Mouse (Mus musculus): ENCODE measurements at regions not wholly inside any gene's neighbourhood (a gene's known extent, or its start where the extent isn't known, plus 50 kb on each side); places are given as distances from the start of the nearest gene placed in this dataset.

DNA sequence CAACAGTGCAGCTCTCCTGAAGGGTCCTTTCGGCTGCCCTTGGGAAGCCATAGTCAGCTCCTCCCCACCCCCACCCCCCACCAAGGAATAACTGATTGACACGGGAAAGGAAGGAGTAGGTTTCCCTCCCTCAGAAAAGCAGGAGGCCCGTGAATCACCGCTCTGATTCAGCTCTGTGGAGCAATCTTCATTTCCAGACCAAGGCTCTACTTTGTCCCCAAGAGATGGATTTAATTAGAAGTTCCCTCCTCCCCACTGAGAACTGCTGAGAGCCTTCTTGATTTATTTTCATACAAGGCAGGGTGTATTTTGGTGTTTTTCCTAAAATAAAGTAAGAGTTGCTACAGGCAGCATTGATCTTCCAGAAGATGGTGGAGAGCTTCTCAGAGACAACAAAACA lies 64.4 kb upstream of the Tut7 start:
- WGBS = 70% methylated on average over 4 of the region's 4 CpGs
- Histone ChIP-seq H3K9ac (ENCODE audit: low read depth, low read length) (no peak overlapping the region), H3K4me1 (ENCODE audit: control insufficient read depth, insufficient read depth, low read length) (no peaks in the 10 kb centered on the region; the same call in 1 of the 2 replicates), H3K36me3 (ENCODE audit: control insufficient read depth, insufficient read depth, low read length) (no peaks in the 10 kb centered on the region), H3K4me3 (no peak overlapping the region), H3K27me3 (ENCODE audit: control insufficient read depth, insufficient read depth, low read length) (no peaks in the 10 kb centered on the region), H3K27ac (no peak overlapping the region), H3K79me2 (replicated peaks; ENCODE audit: control insufficient read depth, insufficient read depth, low read length) (no peaks in the 10 kb centered on the region)
- TF ChIP-seq CTCF (IDR thresholded peaks at IDR 0.05) = no peak
- TF ChIP-seq EP300 (IDR thresholded peaks at IDR 0.05; ENCODE audit: insufficient read depth, low read depth, low read length) = no peak
- DNase-seq = no peak
- intact Hi-C loops (cut with DNase I) = no loop called here

DNA sequence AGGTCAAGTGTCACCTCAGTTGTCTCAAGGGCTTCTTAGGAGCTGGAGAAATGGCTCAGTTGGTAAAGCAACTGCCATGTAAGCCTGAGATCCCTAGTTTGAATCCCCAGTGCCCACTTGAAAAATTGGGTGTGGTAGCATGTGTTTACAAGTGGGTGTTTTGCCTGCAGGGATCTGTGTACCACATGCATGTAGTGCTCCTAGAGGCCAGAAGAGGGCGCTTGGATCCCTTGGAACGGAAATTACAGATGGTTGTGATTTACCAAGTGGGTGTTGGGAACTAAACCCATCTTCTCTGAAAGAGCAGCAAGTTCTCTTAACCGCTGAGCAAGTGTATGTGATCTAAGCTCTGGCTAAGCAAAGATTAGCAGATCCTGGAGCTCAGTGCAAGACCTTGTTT lies 63.6 kb upstream of the Tut7 start:
- H3K4me3 ChIP-seq = no peak overlapping the region
- intact Hi-C loops (cut with DNase I) = no loop called here
- no peaks in the 10 kb centered on the region for H3K27me3 ChIP-seq (ENCODE audit: control insufficient read depth, insufficient read depth, low read length)
- H3K9ac ChIP-seq (ENCODE audit: low read depth, low read length) = no peak overlapping the region
- no peak overlapping the region for H3K27ac ChIP-seq
- no peaks in the 10 kb centered on the region; the same call in 1 of the 2 replicates for H3K4me1 ChIP-seq (ENCODE audit: control insufficient read depth, insufficient read depth, low read length)
- H3K36me3 ChIP-seq (ENCODE audit: control insufficient read depth, insufficient read depth, low read length) = no peaks in the 10 kb centered on the region
- TF ChIP-seq POLR2A (IDR thresholded peaks at IDR 0.05; ENCODE audit: insufficient read depth, low read depth, low read length) = no peak
- peak; percentile 45 for TF ChIP-seq CTCF (IDR thresholded peaks at IDR 0.05)
- no peak for TF ChIP-seq EP300 (IDR thresholded peaks at IDR 0.05; ENCODE audit: insufficient read depth, low read depth, low read length)
- no peak for DNase-seq
- H3K79me2 ChIP-seq (replicated peaks; ENCODE audit: control insufficient read depth, insufficient read depth, low read length) = no peaks in the 10 kb centered on the region
- WGBS = 61% methylated on average over 3 of the region's 3 CpGs

DNA sequence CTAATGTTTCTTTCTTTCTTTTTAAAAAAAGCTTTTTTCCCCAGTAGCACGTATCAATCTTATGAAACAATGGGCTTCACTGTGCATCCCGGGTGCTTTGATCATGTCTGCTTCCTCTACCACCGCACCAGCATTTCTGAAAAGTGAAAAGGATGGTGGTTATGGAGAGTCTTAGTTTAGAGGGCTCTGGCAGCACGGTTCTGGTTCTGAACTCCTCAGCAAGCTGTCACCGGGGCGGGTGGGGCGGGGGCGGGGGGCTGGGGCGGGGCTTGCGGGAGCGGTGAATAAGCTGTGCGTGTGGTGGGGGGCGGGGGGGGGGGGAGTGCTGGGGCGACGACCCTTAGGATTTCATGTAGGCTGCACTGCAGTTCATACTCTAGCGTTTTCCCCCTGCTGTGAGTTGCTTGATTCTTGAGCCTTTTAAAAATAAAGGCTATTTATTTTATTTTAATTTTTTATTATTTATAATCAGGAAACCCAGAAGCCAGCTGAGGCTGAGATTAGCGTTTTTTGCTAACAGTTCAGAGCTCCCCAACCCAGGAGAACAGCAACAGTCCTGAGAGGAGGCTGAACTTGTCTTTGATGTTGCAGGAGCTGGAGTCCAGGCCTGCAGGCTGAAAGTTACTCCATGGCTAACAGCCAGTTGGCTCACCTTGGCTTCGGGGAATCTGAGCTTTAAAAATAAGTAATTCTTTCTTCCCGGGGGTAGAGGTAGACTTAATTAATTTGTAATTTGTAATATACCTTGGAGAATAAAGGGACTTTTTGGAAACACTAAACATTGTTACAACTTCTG lies 59.2 kb upstream of the Tut7 start:
- H3K27ac ChIP-seq = no peak overlapping the region
- TF ChIP-seq POLR2A (IDR thresholded peaks at IDR 0.05; ENCODE audit: insufficient read depth, low read depth, low read length) = no peak
- no peak for TF ChIP-seq CTCF (IDR thresholded peaks at IDR 0.05)
- no peak for TF ChIP-seq EP300 (IDR thresholded peaks at IDR 0.05; ENCODE audit: insufficient read depth, low read depth, low read length)
- WGBS = 46% methylated on average over 19 of the region's 19 CpGs

DNA sequence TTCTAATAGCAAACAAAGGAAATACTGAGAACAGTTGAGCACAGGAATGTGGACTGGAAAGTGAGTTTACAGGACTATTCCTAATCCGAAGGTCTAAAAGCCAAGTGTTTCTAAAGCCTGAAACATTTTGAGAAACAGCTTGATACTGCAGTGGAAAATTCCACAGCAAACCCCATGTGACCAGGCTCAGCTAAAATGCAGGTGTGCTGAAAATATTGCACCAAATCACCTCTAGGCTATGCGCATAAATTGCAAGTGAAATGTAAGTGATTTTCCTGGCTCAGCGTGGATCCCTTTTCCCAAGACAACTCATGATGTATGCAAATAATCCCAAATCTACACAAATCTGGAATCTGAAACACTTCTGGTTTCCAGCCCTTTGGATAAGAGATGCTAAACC lies 57.1 kb upstream of the Tut7 start:
- no peak for TF ChIP-seq POLR2A (IDR thresholded peaks at IDR 0.05; ENCODE audit: insufficient read depth, low read depth, low read length)
- TF ChIP-seq EP300 (IDR thresholded peaks at IDR 0.05; ENCODE audit: insufficient read depth, low read depth, low read length) = no peak
- no peak for TF ChIP-seq CTCF (IDR thresholded peaks at IDR 0.05)
- no peaks in the 10 kb centered on the region for H3K79me2 ChIP-seq (replicated peaks; ENCODE audit: control insufficient read depth, insufficient read depth, low read length)
- no peaks in the 10 kb centered on the region for H3K36me3 ChIP-seq (ENCODE audit: control insufficient read depth, insufficient read depth, low read length)
- H3K27me3 ChIP-seq (ENCODE audit: control insufficient read depth, insufficient read depth, low read length) = no peaks in the 10 kb centered on the region
- H3K9ac ChIP-seq (ENCODE audit: low read depth, low read length) = no peak overlapping the region
- intact Hi-C loops (cut with DNase I) = no loop called here
- no peak for DNase-seq
- no peak overlapping the region for H3K4me3 ChIP-seq
- H3K4me1 ChIP-seq (ENCODE audit: control insufficient read depth, insufficient read depth, low read length) = no peaks in the 10 kb centered on the region
- WGBS = 90% methylated on average over 3 of the region's 3 CpGs
- H3K27ac ChIP-seq = no peak overlapping the region

More for the DNA sequence above, 59.2 kb upstream of the Tut7 start:
- intact Hi-C loops (cut with DNase I) = no loop called here
- H3K27me3 ChIP-seq (ENCODE audit: control insufficient read depth, insufficient read depth, low read length) = no peaks in the 10 kb centered on the region
- H3K36me3 ChIP-seq (ENCODE audit: control insufficient read depth, insufficient read depth, low read length) = no peaks in the 10 kb centered on the region
- no peak overlapping the region for H3K9ac ChIP-seq (ENCODE audit: low read depth, low read length)
- no peak for DNase-seq
- no peak overlapping the region for H3K4me3 ChIP-seq
- H3K4me1 ChIP-seq (ENCODE audit: control insufficient read depth, insufficient read depth, low read length) = no peaks in the 10 kb centered on the region
- no peaks in the 10 kb centered on the region for H3K79me2 ChIP-seq (replicated peaks; ENCODE audit: control insufficient read depth, insufficient read depth, low read length)

DNA sequence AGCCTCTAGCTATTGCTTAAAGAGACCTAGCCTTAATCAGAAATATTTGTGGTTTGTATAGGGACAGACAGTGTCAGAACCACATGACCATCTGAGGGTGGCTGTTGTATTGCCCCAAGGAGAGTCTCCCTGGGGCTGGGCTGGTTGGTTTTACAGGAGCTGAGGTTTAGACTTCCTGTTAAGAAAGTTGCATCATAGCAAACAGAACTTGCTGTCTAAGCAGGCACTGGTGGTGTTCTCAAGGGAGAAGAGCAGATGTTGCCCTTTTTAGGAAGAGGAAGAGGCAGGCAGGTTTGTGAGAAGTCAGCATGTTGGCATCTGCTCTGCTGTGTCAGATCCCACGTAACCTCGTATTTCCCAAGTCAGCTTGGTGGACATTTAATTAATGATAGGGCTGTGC lies 52.7 kb upstream of the Tut7 start:
- TF ChIP-seq EP300 (IDR thresholded peaks at IDR 0.05; ENCODE audit: insufficient read depth, low read depth, low read length) (0 out of 2 replicates have a peak, but pooled peaks have one; percentile 44), POLR2A (IDR thresholded peaks at IDR 0.05; ENCODE audit: insufficient read depth, low read depth, low read length) (no peak)
- 38% methylated on average over 2 of the region's 2 CpGs for WGBS
- no peaks in the 10 kb centered on the region for H3K36me3 ChIP-seq (ENCODE audit: control insufficient read depth, insufficient read depth, low read length)
- no peaks in the 10 kb centered on the region for H3K79me2 ChIP-seq (replicated peaks; ENCODE audit: control insufficient read depth, insufficient read depth, low read length)
- H3K4me1 ChIP-seq (ENCODE audit: control insufficient read depth, insufficient read depth, low read length) = peaks cover 1% of the 10 kb centered on the region; the same call in 1 of the 2 replicates
- peak in 1 of 2 experiments; percentile 35 for DNase-seq
- no peak overlapping the region for H3K4me3 ChIP-seq
- intact Hi-C loops (cut with DNase I) = no loop called here
- no peak overlapping the region for H3K27ac ChIP-seq
- no peak overlapping the region for H3K9ac ChIP-seq (ENCODE audit: low read depth, low read length)
- no peaks in the 10 kb centered on the region for H3K27me3 ChIP-seq (ENCODE audit: control insufficient read depth, insufficient read depth, low read length)

DNA sequence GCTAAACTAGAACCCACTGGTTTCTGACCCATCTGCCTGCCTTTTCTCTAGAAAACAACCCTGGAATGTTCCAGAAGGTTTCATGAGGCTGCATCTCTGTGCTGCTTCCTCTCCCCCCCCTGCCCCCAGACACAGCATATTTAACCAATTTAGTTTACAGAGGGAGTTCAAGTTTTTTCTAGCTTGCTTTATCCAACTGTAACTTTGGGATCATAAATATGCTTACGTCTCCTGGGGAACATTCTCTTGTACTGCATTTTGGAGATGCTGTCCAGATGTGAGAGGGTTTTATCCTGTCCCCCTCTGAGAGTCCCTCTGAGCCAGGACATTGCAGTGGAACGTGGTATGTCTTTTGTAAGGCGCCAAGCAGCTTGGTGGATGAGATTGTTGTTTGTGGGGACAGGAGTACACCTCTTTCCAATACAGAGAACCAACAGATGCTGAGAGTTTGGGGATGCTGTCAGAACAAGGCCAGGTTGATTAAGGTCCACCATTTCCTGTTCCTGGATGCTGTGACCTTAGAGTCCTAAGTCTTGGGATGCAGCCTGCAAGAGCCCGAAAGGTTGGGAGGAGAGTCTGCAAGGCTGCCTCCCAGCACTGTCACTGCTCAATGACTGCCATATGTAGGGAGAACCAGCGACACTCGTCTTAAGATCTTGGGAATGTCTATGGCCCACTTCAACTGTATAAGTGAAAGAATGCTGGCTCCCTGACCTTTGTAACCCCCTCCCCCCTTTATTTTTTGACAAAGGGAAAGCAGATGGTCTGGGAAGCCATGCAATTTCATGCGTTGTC lies 51.4 kb upstream of the Tut7 start:
- intact Hi-C loops (cut with DNase I) = no loop called here
- Histone ChIP-seq H3K4me3 (no peak overlapping the region), H3K27me3 (ENCODE audit: control insufficient read depth, insufficient read depth, low read length) (no peaks in the 10 kb centered on the region), H3K9ac (ENCODE audit: low read depth, low read length) (no peak overlapping the region), H3K27ac (no peak overlapping the region), H3K36me3 (ENCODE audit: control insufficient read depth, insufficient read depth, low read length) (no peaks in the 10 kb centered on the region), H3K79me2 (replicated peaks; ENCODE audit: control insufficient read depth, insufficient read depth, low read length) (no peaks in the 10 kb centered on the region), H3K4me1 (ENCODE audit: control insufficient read depth, insufficient read depth, low read length) (peaks cover 1% of the 10 kb centered on the region; the same call in 1 of the 2 replicates)
- WGBS = 69% methylated on average over 7 of the region's 7 CpGs
- DNase-seq = no peak
- TF ChIP-seq CTCF (IDR thresholded peaks at IDR 0.05) (no peak), POLR2A (IDR thresholded peaks at IDR 0.05; ENCODE audit: insufficient read depth, low read depth, low read length) (no peak), EP300 (IDR thresholded peaks at IDR 0.05; ENCODE audit: insufficient read depth, low read depth, low read length) (no peak)

Data from heart, adult 2 months (tissue).